Mouse (Mus musculus) cortical plate, adult 2 months (tissue): Measurements from ENCODE around the gene Sox30.

Experiments
- CTCF ChIP-seq: fragments of 200-500 bp; IDR thresholded peaks from 2 replicates; pipeline ENCODE4 v1.5.1; 2011; ENCODE audit warnings: mild to moderate bottlenecking, control low read depth, low read length; ENCODE audit not compliant: insufficient read depth; ENCODE audit errors: extremely low read depth
- POLR2A ChIP-seq: fragments of 200-500 bp; IDR thresholded peaks from 2 replicates; pipeline ENCODE4 v1.6.1; 2011; ENCODE audit warnings: mild to moderate bottlenecking, low read length, control low read depth; ENCODE audit not compliant: insufficient read depth; ENCODE audit errors: extremely low read depth

GRCm38 (mm10) chr11:46058916-46059315 is 78.8 kb downstream of the Sox30 start:
- no peak for TF ChIP-seq CTCF
- no peak for TF ChIP-seq POLR2A
